Mouse (Mus musculus) embryonic fibroblast, embryonic 13.5 days (primary cell): ENCODE data around the gene Lmntd2.

Source experiments
- CTCF ChIP-seq: IDR thresholded peaks from 2 replicates; pipeline ENCODE4 v1.5.1; 2011; ENCODE audit warnings: mild to moderate bottlenecking, control low read depth, low read length, moderate library complexity, borderline replicate concordance; ENCODE audit not compliant: insufficient read depth
- POLR2A ChIP-seq: IDR thresholded peaks from 2 replicates; pipeline ENCODE4 v1.6.1; 2011; ENCODE audit warnings: low read depth, mild to moderate bottlenecking, control low read depth, low read length, moderate library complexity

GRCm38 (mm10) chr7:141169866-141170265 is 44.0 kb downstream of the Lmntd2 start:
- TF ChIP-seq CTCF (no peak), POLR2A (no peak)
